Mouse (Mus musculus): ENCODE data around the gene Fam126a.
A peak's percentile ranks its signal among the peaks of the same experiment; 100 is the strongest.
"Not testable (repeated sequence)": the region's sequence is repeated elsewhere in the genome, so short reads cannot be mapped to it uniquely, and the experiment has no call there.

The Fam126a gene

DNA sequence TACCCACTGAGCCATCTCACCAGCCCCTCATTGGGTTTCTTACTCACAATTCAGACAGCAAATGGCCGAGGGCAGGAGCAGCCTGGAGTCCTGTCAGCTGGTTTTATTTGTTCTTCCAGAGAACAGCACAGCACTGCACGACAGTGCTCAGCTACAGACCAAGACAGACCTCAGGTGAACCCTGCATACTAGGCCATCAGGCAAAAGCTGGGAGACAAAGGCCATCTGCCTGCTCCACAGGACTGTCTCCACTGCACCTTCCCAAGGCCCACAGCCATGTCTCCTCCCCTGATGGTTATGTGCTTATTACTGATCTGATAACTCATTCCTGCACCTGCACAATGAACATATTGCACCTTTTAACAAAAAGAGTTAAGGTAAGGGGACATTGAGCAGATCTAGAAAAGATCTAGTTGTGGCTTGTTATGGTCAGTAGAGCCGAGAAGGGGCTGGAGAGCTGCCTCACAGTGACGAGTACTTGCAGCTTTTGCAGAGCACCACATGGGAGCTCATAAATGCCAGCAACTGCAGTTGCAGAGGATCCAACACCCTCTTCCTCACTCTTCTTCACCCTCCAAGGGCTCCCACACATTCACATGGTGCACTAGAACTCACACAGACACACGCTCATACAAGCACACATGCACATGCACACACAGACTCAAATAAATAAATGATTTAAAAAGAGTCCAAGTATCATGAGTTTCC is 137.2 kb downstream of the Fam126a start:
- DNase-seq, result no peak

DNA sequence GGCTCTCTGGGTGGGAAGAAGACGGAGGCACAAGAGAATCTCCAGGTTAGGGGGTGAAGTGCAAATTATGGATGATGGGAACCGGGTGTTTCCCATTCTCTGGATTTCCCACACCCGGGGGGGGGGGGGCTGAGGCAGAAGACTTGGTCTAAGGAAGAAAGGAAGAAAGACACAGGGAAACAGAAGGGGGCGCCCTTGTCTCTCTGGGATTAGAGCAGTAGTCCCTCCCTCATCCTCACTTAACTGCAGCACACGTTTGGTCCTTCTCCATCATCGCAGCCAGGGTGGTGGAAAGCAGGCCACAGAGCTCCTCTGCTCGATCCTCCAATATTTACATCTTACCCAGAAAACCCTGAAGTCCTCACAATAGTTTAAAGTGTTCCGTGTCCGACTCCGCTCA is 139.8 kb downstream of the Fam126a start:
- peak; percentile 61 for DNase-seq

GRCm38 (mm10) chr5:23889461-23889860 is 141.0 kb downstream of the Fam126a start:
- no peak for DNase-seq

- DNase-seq, result no peak
Measured at GRCm38 (mm10) chr5:23887111-23887510, 143.4 kb downstream of the Fam126a start.

DNA sequence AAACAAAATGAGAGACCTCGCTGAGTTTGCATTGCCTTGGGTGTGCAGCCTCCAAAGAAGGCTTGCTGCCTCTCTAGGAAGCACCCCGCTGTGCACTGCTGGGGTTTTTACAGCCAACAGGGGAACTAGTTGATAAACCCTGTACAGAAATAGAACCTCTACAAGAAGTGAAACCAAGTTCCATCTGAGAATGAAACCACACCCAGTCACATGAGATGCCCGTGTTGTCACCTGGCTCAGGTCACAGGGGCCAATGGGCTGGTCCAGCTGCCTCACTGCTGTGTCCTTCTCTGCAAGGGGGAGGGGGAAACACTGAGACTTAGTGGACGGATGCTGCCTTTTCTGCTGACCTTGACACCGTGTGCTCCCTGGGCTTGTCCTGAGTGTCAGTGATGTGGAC is 156.0 kb downstream of the Fam126a start:
- DNase-seq, result no peak

DNA sequence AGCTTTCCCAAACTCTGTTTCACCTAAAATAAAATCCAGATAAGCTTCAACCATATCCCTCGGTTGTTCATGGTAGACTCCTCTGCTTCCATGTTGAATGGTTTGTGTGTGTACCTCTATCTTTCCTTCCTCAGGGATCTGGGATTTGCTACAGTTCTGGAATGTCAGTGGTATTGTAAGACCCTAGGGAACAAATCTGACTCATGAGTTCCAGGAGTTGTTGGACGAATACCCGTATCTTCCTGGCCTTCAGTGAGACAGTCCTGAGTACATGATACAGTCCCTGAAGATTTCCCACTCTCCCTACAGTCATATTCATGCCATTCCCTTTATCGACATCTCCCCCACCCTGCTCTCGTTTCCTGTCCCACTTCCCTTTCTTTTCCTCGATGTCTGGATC is 157.9 kb downstream of the Fam126a start:
- DNase-seq, result no peak

DNA sequence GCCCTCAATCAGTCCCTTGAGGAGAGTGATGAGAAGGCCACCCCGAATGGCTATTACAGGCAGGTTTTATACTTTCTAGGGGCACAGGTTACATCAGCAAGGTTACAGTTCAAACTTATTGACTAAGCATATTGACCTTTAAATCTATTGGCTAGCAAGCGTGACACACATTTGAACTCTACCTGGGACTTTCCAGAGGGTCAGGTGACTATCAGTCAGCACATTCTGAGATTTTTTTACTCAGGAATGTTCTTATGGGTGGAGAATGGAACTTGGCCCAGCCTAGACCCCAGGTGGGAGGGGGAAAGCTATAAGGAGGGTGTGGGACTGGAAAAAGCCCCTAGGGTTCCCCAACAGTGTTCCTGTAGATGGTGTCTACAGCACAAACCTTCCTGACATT is 159.2 kb downstream of the Fam126a start:
- not testable (repeated sequence) for DNase-seq

GRCm38 (mm10) chr5:23865941-23866340 is 164.5 kb downstream of the Fam126a start:
- no peak for DNase-seq

Measured in embryo, embryonic 11 days (tissue).